Mouse (Mus musculus) midbrain, embryonic 10.5 days (tissue): Measurements from ENCODE around the gene Olfr1255. TPM values are rescaled to one million over a fixed set of nuclear protein-coding genes. Genes with fewer than 3 reads are reported as not detected.

Experiments used
- DNase-seq: peaks from one replicate; pipeline ENCODE4 v3.0.0-alpha.2; 2017; ENCODE audit warnings: low spot score
- H3K27ac ChIP-seq: fragments of 300-500 bp; sonication (generic); replicated peaks from 2 replicates; pipeline ENCODE4 v1.5.1; 2016; ENCODE audit warnings: mild to moderate bottlenecking
- H3K27me3 ChIP-seq: fragments of 300-500 bp; sonication (generic); 2 replicates; pipeline ENCODE4 v1.6.1; 2016; ENCODE audit warnings: low read depth, mild to moderate bottlenecking; ENCODE audit not compliant: poor library complexity, severe bottlenecking
- H3K36me3 ChIP-seq: fragments of 300-500 bp; sonication (generic); 2 replicates; pipeline ENCODE4 v1.6.1; 2016; ENCODE audit warnings: mild to moderate bottlenecking, moderate library complexity
- H3K4me1 ChIP-seq: fragments of 300-500 bp; sonication (generic); 2 replicates; pipeline ENCODE4 v1.6.1; 2016
- H3K4me3 ChIP-seq: fragments of 300-500 bp; sonication (generic); 2 replicates; pipeline ENCODE4 v1.5.1; 2016; ENCODE audit warnings: mild to moderate bottlenecking, moderate library complexity
- H3K9me3 ChIP-seq: fragments of 300-500 bp; sonication (generic); replicated peaks from 2 replicates; pipeline ENCODE4 v1.6.1; 2016; ENCODE audit warnings: mild to moderate bottlenecking
- WGBS: fragments of 180-500 bp; shearing (Covaris S2); methylation state at CpG from one replicate; pipeline ENCODE4 v1.1.7; 2016; 5-methylcytosine and 5-hydroxymethylcytosine counted together
- polyA plus RNA-seq: library from polyadenylated mRNA; unstranded; fragments of >200 nt; fragmentation: Nextera tagmentation; extraction: Ambion mirVana; gene quantifications from 2 replicates; pipeline ENCODE4 v1.2.1, GENCODE M21; 2016

The Olfr1255 gene
- not detected in 2 replicates for polyA plus RNA-seq

- Histone ChIP-seq H3K36me3 (no peaks in the 10 kb centered on the region), H3K27me3 (no peaks in the 10 kb centered on the region), H3K27ac (no peak within 1 kb of the TSS), H3K9me3 (no peaks in the 10 kb centered on the region), H3K4me1 (no peaks in the 10 kb centered on the region), H3K4me3 (no peak within 1 kb of the TSS)
- DNase-seq: no peak
- 89% methylated on average over 3 of the region's 3 CpGs for WGBS
Measured at GRCm38 (mm10) chr2:89811751-89812150, at the start of gene Olfr1255. Olfr1255 (plus strand) TSS chr2:89812051.

GRCm38 (mm10) chr2:89793519-89793918, 18.3 kb upstream of the Olfr1255 start, which contains the start of gene Olfr1254:
Olfr1254 (minus strand) TSS chr2:89793619.
- H3K27ac ChIP-seq: no peak within 1 kb of the TSS
- H3K4me3 ChIP-seq: no peak within 1 kb of the TSS
- no peaks in the 10 kb centered on the region for H3K4me1 ChIP-seq
- H3K27me3 ChIP-seq: no peaks in the 10 kb centered on the region
- no peaks in the 10 kb centered on the region for H3K36me3 ChIP-seq
- no peak for DNase-seq
- H3K9me3 ChIP-seq: no peaks in the 10 kb centered on the region

- WGBS: 92% methylated on average over 3 of the region's 3 CpGs
Measured at GRCm38 (mm10) chr2:89799583-89799982, 12.3 kb upstream of the Olfr1255 start.

GRCm38 (mm10) chr2:89810751-89811150, 1.1 kb upstream of the Olfr1255 start:
- WGBS: 90% methylated on average over 2 of the region's 2 CpGs
- H3K4me1 ChIP-seq: no peaks in the 10 kb centered on the region
- H3K9me3 ChIP-seq: no peaks in the 10 kb centered on the region

More at GRCm38 (mm10) chr2:89799583-89799982, 12.3 kb upstream of the Olfr1255 start:
- Histone ChIP-seq H3K27me3 (no peaks in the 10 kb centered on the region), H3K4me3 (no peak overlapping the region), H3K9me3 (no peaks in the 10 kb centered on the region), H3K4me1 (no peaks in the 10 kb centered on the region), H3K27ac (no peak overlapping the region), H3K36me3 (no peaks in the 10 kb centered on the region)
- DNase-seq: no peak

GRCm38 (mm10) chr2:89820216-89820615, 8.4 kb downstream of the Olfr1255 start:
- DNase-seq: no peak
- Histone ChIP-seq H3K36me3 (no peaks in the 10 kb centered on the region), H3K27me3 (no peaks in the 10 kb centered on the region), H3K27ac (no peak overlapping the region), H3K9me3 (0 out of 2 replicates have a peak, but pooled peaks cover 4% of the 10 kb centered on the region), H3K4me3 (no peak overlapping the region), H3K4me1 (no peaks in the 10 kb centered on the region)
- WGBS: 80% methylated on average over 1 of the region's 1 CpGs

More at GRCm38 (mm10) chr2:89810751-89811150, 1.1 kb upstream of the Olfr1255 start:
- Histone ChIP-seq H3K27me3 (no peaks in the 10 kb centered on the region), H3K36me3 (no peaks in the 10 kb centered on the region), H3K27ac (no peak overlapping the region), H3K4me3 (no peak overlapping the region)
- DNase-seq: no peak

GRCm38 (mm10) chr2:89841455-89841854, 29.6 kb downstream of the Olfr1255 start, which contains the start of gene Olfr1256:
Olfr1256 (minus strand) TSS chr2:89841555.
- no peak within 1 kb of the TSS for H3K4me3 ChIP-seq
- no peaks in the 10 kb centered on the region for H3K36me3 ChIP-seq
- H3K9me3 ChIP-seq: no peaks in the 10 kb centered on the region
- no peaks in the 10 kb centered on the region for H3K4me1 ChIP-seq
- H3K27me3 ChIP-seq: no peaks in the 10 kb centered on the region
- WGBS: 59% methylated on average over 2 of the region's 2 CpGs
- DNase-seq: no peak
- no peak within 1 kb of the TSS for H3K27ac ChIP-seq

GRCm38 (mm10) chr2:89848105-89848504, 36.3 kb downstream of the Olfr1255 start, which contains the start of gene Olfr48:
Olfr48 (minus strand) TSS chr2:89848205.
- 92% methylated on average over 5 of the region's 5 CpGs for WGBS
- Histone ChIP-seq H3K36me3 (no peaks in the 10 kb centered on the region), H3K4me1 (no peaks in the 10 kb centered on the region), H3K4me3 (no peak within 1 kb of the TSS), H3K27ac (no peak within 1 kb of the TSS), H3K9me3 (no peaks in the 10 kb centered on the region), H3K27me3 (no peaks in the 10 kb centered on the region)
- no peak for DNase-seq

GRCm38 (mm10) chr2:89849230-89849629, 37.4 kb downstream of the Olfr1255 start:
- H3K27me3 ChIP-seq: no peaks in the 10 kb centered on the region
- DNase-seq: no peak
- H3K9me3 ChIP-seq: no peaks in the 10 kb centered on the region
- no peaks in the 10 kb centered on the region for H3K4me1 ChIP-seq
- no peak overlapping the region for H3K4me3 ChIP-seq
- no peak overlapping the region for H3K27ac ChIP-seq
- no peaks in the 10 kb centered on the region for H3K36me3 ChIP-seq
- WGBS: 88% methylated on average over 1 of the region's 1 CpGs

Other genes starting within 250 kb of the Olfr1255 start
- not detected in 2 replicates for gene Olfr1245, start 233.6 kb upstream of the Olfr1255 start, polyA plus RNA-seq
- gene Olfr1246, start 218.9 kb upstream of the Olfr1255 start, polyA plus RNA-seq: not detected in 2 replicates
- gene Olfr1247, start 197.9 kb upstream of the Olfr1255 start, polyA plus RNA-seq: not detected in 2 replicates
- not detected in 2 replicates for gene Olfr1248, start 193.8 kb upstream of the Olfr1255 start, polyA plus RNA-seq
- not detected in 2 replicates for gene Olfr1249, start 177.1 kb upstream of the Olfr1255 start, polyA plus RNA-seq
- gene Olfr1250, start 150.6 kb upstream of the Olfr1255 start, polyA plus RNA-seq: not detected in 2 replicates
- gene Olfr1251, start 140.1 kb upstream of the Olfr1255 start, polyA plus RNA-seq: not detected in 2 replicates
- not detected in 2 replicates for gene Olfr1252, start 87.0 kb upstream of the Olfr1255 start, polyA plus RNA-seq
- not detected in 2 replicates for gene Olfr1253, start 55.0 kb upstream of the Olfr1255 start, polyA plus RNA-seq
- gene Olfr1254, start 18.4 kb upstream of the Olfr1255 start, polyA plus RNA-seq: not detected in 2 replicates
- not detected in 2 replicates for gene Olfr1256, start 29.5 kb downstream of the Olfr1255 start, polyA plus RNA-seq
- not detected in 2 replicates for gene Olfr48, start 36.2 kb downstream of the Olfr1255 start, polyA plus RNA-seq
- gene Olfr1257, start 66.4 kb downstream of the Olfr1255 start, polyA plus RNA-seq: not detected in 2 replicates
- gene Olfr1258, start 115.3 kb downstream of the Olfr1255 start, polyA plus RNA-seq: not detected in 2 replicates
- not detected in 2 replicates for gene Olfr1259, start 136.6 kb downstream of the Olfr1255 start, polyA plus RNA-seq
- gene Olfr1260, start 162.3 kb downstream of the Olfr1255 start, polyA plus RNA-seq: not detected in 2 replicates
- not detected in 2 replicates for gene Olfr1261, start 179.2 kb downstream of the Olfr1255 start, polyA plus RNA-seq
- not detected in 2 replicates for gene Olfr1262, start 188.1 kb downstream of the Olfr1255 start, polyA plus RNA-seq
- not detected in 2 replicates for gene Olfr1263, start 200.1 kb downstream of the Olfr1255 start, polyA plus RNA-seq
- not detected in 2 replicates for gene Olfr1264, start 213.5 kb downstream of the Olfr1255 start, polyA plus RNA-seq
- gene Olfr1265, start 223.3 kb downstream of the Olfr1255 start, polyA plus RNA-seq: not detected in 2 replicates